Mouse (Mus musculus): ENCODE measurements around the gene Sar1b. TPM values are rescaled to one million over a fixed set of nuclear protein-coding genes. Genes with fewer than 3 reads are reported as not detected.

Sar1b gene
- polyA plus RNA-seq, 1 experiment from 2014 or later, result 91.6 TPM

DNA sequence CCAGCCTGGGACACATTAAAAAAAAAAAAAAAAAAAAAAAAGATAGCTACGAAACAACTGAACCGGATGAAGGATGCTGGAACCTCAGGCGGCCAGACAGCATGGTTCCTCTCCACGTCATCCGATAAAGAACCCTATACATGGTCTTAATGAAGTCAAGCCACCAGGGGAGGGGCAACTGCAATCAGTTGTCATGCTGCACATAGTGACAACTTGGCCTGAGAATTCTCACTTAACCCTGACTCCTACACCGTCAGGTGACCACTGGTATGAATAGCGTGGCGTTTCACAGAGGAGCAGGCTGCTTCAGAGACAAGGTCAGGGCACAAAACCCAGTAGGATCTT lies 70.6 kb downstream of the Sar1b start:
- H3K4me2 ChIP-seq (replicated peaks), result no peak overlapping the region
- H3K4me1 ChIP-seq, result no peaks in the 10 kb centered on the region
- H3K9me3 ChIP-seq, result no peaks in the 10 kb centered on the region
- no peak overlapping the region for H3K9ac ChIP-seq
- H3K27ac ChIP-seq, result no peak overlapping the region
- no peaks in the 10 kb centered on the region for H3K27me3 ChIP-seq
- 92% methylated on average over 8 of the region's 8 CpGs for WGBS
- ATAC-seq (ENCODE audit: insufficient number of reproducible peaks, insufficient read depth, low FRiP score, low TSS enrichment), result no peak
- no peak overlapping the region for H3K4me3 ChIP-seq
- 0 out of 2 replicates have a peak, but pooled peaks cover 14% of the 10 kb centered on the region for H3K36me3 ChIP-seq

DNA sequence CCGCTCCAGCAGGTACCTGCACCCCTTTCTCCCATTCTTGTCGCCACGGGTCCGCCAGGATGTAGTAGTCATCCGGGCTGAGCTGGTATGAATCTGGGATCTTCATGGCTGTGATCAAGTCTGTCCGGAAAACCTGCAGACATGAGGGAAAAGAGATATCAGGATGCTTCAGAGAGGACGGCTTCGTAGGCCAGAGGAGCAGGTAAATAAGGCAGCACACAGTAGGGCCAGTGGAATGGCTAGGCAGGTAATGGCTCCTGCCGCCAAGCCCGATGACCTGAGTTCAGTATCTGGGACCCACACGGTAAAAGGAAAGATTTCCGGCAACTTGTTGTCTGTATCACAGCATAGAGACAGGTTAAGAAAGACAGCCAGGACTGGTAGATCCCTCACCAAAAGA lies 72.1 kb downstream of the Sar1b start:
- no peak overlapping the region for H3K4me2 ChIP-seq (replicated peaks)
- no peaks in the 10 kb centered on the region for H3K27me3 ChIP-seq
- no peak overlapping the region for H3K27ac ChIP-seq
- H3K36me3 ChIP-seq, result 0 out of 2 replicates have a peak, but pooled peaks cover 9% of the 10 kb centered on the region
- no peaks in the 10 kb centered on the region for H3K4me1 ChIP-seq
- WGBS, result 95% methylated on average over 12 of the region's 12 CpGs
- ATAC-seq (ENCODE audit: insufficient number of reproducible peaks, insufficient read depth, low FRiP score, low TSS enrichment), result no peak
- no peaks in the 10 kb centered on the region for H3K9me3 ChIP-seq
- H3K9ac ChIP-seq, result no peak overlapping the region
- no peak overlapping the region for H3K4me3 ChIP-seq

DNA sequence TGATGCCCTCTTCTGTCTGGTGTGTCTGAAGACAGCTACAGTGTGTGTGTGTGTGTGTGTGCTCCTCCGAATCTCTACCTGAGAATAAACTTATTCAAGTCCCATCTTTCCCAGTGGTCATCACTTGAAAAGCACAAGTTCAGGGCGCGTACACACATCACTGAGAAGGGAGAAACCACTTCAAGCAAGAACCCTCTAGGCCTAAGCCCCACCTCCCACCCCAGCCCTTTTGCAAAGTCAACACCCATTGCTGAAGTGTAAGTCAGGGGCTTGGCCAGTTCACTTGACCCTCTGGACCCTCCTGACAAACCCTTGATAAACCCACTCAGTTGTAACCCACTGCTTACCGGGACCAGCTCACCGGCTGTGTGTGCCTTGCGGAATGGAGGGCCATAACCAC lies 73.0 kb downstream of the Sar1b start:
- 0 out of 2 replicates have a peak, but pooled peaks have one; percentile 15 for ATAC-seq (ENCODE audit: insufficient number of reproducible peaks, insufficient read depth, low FRiP score, low TSS enrichment)

DNA sequence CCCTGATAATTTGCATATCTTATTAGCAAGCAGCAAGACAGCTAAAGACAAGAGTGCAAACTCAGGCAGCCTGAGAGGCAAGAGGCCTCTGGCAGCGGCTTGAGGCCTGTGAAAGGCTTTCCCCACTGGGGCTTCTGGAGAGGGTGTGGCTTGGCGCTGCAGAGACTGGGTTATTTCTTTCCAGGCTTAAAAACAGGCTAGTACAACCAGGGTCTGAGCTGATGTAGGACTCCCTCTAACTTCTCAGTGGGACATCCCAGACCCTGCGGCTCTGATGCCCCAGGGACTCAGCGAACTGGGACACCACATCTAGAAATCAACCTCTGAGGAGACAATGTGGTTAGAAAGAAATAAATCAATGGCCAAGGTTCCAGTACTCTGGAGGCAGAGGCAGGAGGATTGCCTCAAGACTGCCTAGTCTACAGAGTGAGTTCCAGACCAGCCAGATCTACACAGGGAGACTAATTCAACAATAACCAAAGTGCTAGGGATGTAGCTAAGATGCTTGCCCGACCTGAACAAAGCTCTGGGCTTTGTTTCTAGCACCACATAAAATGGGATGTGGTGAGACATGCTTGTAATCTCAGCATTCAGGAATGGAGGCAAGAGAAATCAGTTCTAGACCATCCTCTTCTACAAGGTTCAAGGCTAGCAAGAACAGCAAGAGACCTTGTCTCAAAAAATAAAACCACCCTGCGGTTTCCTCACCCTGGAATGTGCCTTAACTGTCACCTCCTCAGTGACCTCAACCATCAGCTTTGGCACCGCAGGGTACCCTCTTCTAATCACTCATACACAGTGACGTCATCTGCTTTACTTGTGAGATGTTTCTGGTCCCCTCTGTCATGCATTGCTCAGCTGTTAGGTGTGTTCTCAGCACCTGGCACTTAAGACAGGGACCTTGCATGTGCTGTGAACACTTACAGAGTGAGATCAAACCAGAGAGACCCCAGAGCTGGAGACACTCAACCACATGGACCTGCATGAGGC lies 74.0 kb downstream of the Sar1b start:
- Histone ChIP-seq H3K9me3 (no peaks in the 10 kb centered on the region), H3K27me3 (no peaks in the 10 kb centered on the region), H3K36me3 (0 out of 2 replicates have a peak, but pooled peaks cover 6% of the 10 kb centered on the region), H3K9ac (no peak overlapping the region), H3K4me1 (0 out of 2 replicates have a peak, but pooled peaks cover 4% of the 10 kb centered on the region), H3K27ac (no peak overlapping the region), H3K4me3 (no peak overlapping the region), H3K4me2 (replicated peaks) (no peak overlapping the region)
- 74% methylated on average over 8 of the region's 8 CpGs for WGBS
- no peak for ATAC-seq (ENCODE audit: insufficient number of reproducible peaks, insufficient read depth, low FRiP score, low TSS enrichment)

More for the DNA sequence above, 73.0 kb downstream of the Sar1b start:
- 0 out of 2 replicates have a peak, but pooled peaks cover 4% of the 10 kb centered on the region for H3K4me1 ChIP-seq
- H3K27ac ChIP-seq, result no peak overlapping the region
- H3K36me3 ChIP-seq, result 0 out of 2 replicates have a peak, but pooled peaks cover 6% of the 10 kb centered on the region
- WGBS, result 94% methylated on average over 6 of the region's 6 CpGs
- no peaks in the 10 kb centered on the region for H3K9me3 ChIP-seq
- H3K9ac ChIP-seq, result no peak overlapping the region
- H3K27me3 ChIP-seq, result no peaks in the 10 kb centered on the region
- no peak overlapping the region for H3K4me3 ChIP-seq
- no peak overlapping the region for H3K4me2 ChIP-seq (replicated peaks)

DNA sequence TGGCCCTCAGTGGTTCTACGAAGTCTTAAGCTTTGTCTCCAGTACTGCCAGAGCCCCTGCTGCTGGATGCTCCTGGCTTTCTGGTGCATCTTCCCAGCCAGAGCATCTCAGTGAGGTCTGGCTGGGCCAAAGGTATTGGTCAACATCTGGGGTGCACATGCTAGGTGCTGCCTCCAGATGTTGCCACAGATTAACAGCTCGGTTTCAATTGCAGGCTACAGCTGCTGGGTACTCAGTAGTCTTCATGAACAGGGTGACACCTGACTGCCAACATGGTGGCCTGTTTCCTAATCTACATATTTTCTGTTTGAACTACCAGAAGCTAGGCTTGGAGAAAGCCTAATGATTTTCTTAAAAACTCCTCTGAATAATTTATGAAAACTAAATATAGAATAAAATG lies 75.6 kb downstream of the Sar1b start:
- no peak overlapping the region for H3K27ac ChIP-seq
- no peak overlapping the region for H3K4me3 ChIP-seq
- ATAC-seq (ENCODE audit: insufficient number of reproducible peaks, insufficient read depth, low FRiP score, low TSS enrichment), result no peak
- H3K36me3 ChIP-seq, result 0 out of 2 replicates have a peak, but pooled peaks cover 6% of the 10 kb centered on the region
- H3K27me3 ChIP-seq, result no peaks in the 10 kb centered on the region
- no peak overlapping the region for H3K4me2 ChIP-seq (replicated peaks)
- no peaks in the 10 kb centered on the region for H3K9me3 ChIP-seq
- 0 out of 2 replicates have a peak, but pooled peaks cover 4% of the 10 kb centered on the region for H3K4me1 ChIP-seq
- H3K9ac ChIP-seq, result no peak overlapping the region
- 54% methylated on average over 2 of the region's 2 CpGs for WGBS

DNA sequence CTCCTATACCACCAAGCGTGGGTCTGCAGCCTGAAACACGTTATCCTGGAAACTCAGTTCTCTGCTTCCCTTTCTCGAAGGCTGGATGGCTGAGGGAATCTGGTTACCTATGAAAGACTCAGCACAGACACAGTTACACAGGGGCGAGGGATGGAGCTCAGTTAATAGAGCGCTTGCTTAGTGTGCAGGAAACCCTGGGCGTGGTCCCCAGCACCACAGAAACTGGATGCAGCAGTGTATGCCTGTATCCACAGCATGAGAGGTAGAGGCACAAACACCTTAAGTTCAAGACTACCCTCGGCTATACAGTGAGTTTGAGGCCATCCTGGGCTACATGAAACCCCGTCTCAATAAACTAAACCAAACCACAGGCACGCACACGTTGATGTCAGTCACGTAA lies 76.5 kb downstream of the Sar1b start:
- Histone ChIP-seq H3K9me3 (no peaks in the 10 kb centered on the region), H3K27ac (no peak overlapping the region), H3K4me3 (no peak overlapping the region), H3K27me3 (no peaks in the 10 kb centered on the region), H3K9ac (no peak overlapping the region), H3K36me3 (no peaks in the 10 kb centered on the region), H3K4me1 (0 out of 2 replicates have a peak, but pooled peaks cover 4% of the 10 kb centered on the region), H3K4me2 (replicated peaks) (no peak overlapping the region)
- no peak for ATAC-seq (ENCODE audit: insufficient number of reproducible peaks, insufficient read depth, low FRiP score, low TSS enrichment)
- 84% methylated on average over 11 of the region's 11 CpGs for WGBS

DNA sequence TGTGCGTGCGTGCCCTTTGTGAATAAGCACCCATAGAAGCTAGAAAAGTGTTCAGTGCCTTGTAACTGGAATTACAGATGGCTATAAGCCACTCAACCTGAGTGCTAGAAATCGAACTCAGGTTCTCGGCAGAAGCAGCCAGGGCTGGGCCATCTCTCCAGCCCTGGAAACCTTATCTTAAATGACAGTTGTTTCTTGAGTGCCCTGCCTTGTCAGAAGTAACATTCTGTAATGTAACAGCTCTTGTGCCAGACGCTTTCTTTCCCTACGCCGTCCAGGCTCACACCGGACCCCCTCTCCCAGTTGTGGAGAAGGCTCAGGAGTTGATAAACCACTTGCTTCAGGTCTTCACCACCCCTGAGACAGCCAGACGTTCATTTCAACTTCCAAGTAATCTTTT lies 77.2 kb downstream of the Sar1b start:
- Histone ChIP-seq H3K9ac (no peak overlapping the region), H3K4me1 (0 out of 2 replicates have a peak, but pooled peaks cover 4% of the 10 kb centered on the region), H3K27ac (no peak overlapping the region), H3K36me3 (no peaks in the 10 kb centered on the region), H3K9me3 (no peaks in the 10 kb centered on the region), H3K4me2 (replicated peaks) (no peak overlapping the region), H3K4me3 (no peak overlapping the region), H3K27me3 (no peaks in the 10 kb centered on the region)
- ATAC-seq (ENCODE audit: insufficient number of reproducible peaks, insufficient read depth, low FRiP score, low TSS enrichment), result no peak
- 74% methylated on average over 9 of the region's 9 CpGs for WGBS

DNA sequence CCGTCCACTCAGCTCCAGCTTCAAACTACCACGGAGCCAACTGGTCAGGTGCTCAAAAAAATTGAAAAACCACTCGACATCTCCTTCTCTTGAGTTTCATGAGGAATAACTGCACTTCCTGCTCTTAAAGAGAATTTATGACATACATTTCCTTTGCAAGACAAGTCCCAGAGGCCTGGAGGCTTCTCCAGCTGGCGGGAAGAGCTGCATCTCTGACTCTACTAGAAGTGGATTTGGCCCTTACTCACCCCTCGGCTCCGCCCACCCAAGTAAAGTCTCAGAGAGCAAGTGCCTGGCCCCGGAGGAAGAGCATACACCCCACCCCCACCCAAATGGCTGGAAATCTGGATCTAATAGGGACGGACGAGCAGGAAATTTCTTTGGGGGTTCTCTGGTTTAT lies 77.7 kb downstream of the Sar1b start:
- no peak for ATAC-seq (ENCODE audit: insufficient number of reproducible peaks, insufficient read depth, low FRiP score, low TSS enrichment)
- Histone ChIP-seq H3K27me3 (no peaks in the 10 kb centered on the region), H3K4me2 (replicated peaks) (no peak overlapping the region), H3K4me1 (0 out of 2 replicates have a peak, but pooled peaks cover 4% of the 10 kb centered on the region), H3K9me3 (no peaks in the 10 kb centered on the region), H3K27ac (no peak overlapping the region), H3K4me3 (no peak overlapping the region), H3K36me3 (no peaks in the 10 kb centered on the region), H3K9ac (no peak overlapping the region)
- WGBS, result 59% methylated on average over 9 of the region's 9 CpGs

Other genes starting within 250 kb of the Sar1b start
- gene Phykpl, start 178.9 kb upstream of the Sar1b start, polyA plus RNA-seq (2016; fragmentation: Nextera tagmentation; extraction: Ambion mirVana), result 17.4 and 17.5 TPM in 2 replicates
- 714 and 750 TPM in 2 replicates for gene Hnrnpab, start 156.8 kb upstream of the Sar1b start, polyA plus RNA-seq (2016; fragmentation: Nextera tagmentation; extraction: Ambion mirVana)
- 134 and 141 TPM in 2 replicates for gene Nhp2, start 144.0 kb upstream of the Sar1b start, polyA plus RNA-seq (2016; fragmentation: Nextera tagmentation; extraction: Ambion mirVana)
- gene Rmnd5b, start 127.8 kb upstream of the Sar1b start, polyA plus RNA-seq (2016; fragmentation: Nextera tagmentation; extraction: Ambion mirVana), result 43.7 and 47.6 TPM in 2 replicates
- gene N4bp3, start 112.8 kb upstream of the Sar1b start, polyA plus RNA-seq (2016; fragmentation: Nextera tagmentation; extraction: Ambion mirVana), result 23.6 and 24.7 TPM in 2 replicates
- 2.3 and 2.5 TPM in 2 replicates for gene D930048N14Rik, start 112.7 kb upstream of the Sar1b start, polyA plus RNA-seq (2016; fragmentation: Nextera tagmentation; extraction: Ambion mirVana)
- 91.7 and 92.0 TPM in 2 replicates for gene 0610009B22Rik, start 74.8 kb upstream of the Sar1b start, polyA plus RNA-seq (2016; fragmentation: Nextera tagmentation; extraction: Ambion mirVana)
- 14.6 and 15.1 TPM in 2 replicates for gene Sec24a, start 53 bp upstream of the Sar1b start, polyA plus RNA-seq (2016; fragmentation: Nextera tagmentation; extraction: Ambion mirVana)
- gene Jade2, start 94.0 kb downstream of the Sar1b start, polyA plus RNA-seq (2016; fragmentation: Nextera tagmentation; extraction: Ambion mirVana), result 1.8 and 2.1 TPM in 2 replicates
- 104 and 110 TPM in 2 replicates for gene Cdkn2aipnl, start 204.0 kb downstream of the Sar1b start, polyA plus RNA-seq (2016; fragmentation: Nextera tagmentation; extraction: Ambion mirVana)
- gene Ube2b, start 237.1 kb downstream of the Sar1b start, polyA plus RNA-seq (2016; fragmentation: Nextera tagmentation; extraction: Ambion mirVana), result 228 and 235 TPM in 2 replicates
- 13.4 TPM in 2 replicates for gene Cdkl3, start 240.5 kb downstream of the Sar1b start, polyA plus RNA-seq (2016; fragmentation: Nextera tagmentation; extraction: Ambion mirVana)

Measured in embryonic facial prominence, embryonic 12.5 days (tissue).